Mouse (Mus musculus): ENCODE measurements around the gene Notch2.

GRCm38 (mm10) chr3:97967627-97968026 lies 45.7 kb upstream of the Notch2 start:
- TF ChIP-seq CTCF (IDR thresholded peaks at IDR 0.05; ENCODE audit: borderline replicate concordance, insufficient read depth, low read length): no peak
- TF ChIP-seq POLR2A (IDR thresholded peaks at IDR 0.05; ENCODE audit: low read depth, low read length): no peak
